Mouse (Mus musculus) megakaryocyte, adult 5-6 weeks (primary cell): ENCODE measurements around the gene Nyap1. TPM values are rescaled to one million over a fixed set of nuclear protein-coding genes. Genes with fewer than 3 reads are reported as not detected.
"Not testable (repeated sequence)": the region's sequence is repeated elsewhere in the genome, so short reads cannot be mapped to it uniquely, and the experiment has no call there.

Experiments
- ATAC-seq: 2 replicates; pipeline ENCODE4 v1.8.0; 2016; ENCODE audit warnings: mild to moderate bottlenecking, inconsistent platforms; ENCODE audit not compliant: poor library complexity, severe bottlenecking
- total RNA-seq, 2 experiments: library from RNA; stranded (forward) in 1 of 2; stranded (reverse) in 1 of 2; fragments of 153-499, 151-499 nt in 1 of 2; fragments of 221-1000, 200-1000 nt in 1 of 2; gene quantifications; 2 replicates each; pipeline versions ENCODE4 v1.2.3 to v1.2.4; 2015 to 2017

Gene Nyap1
- total RNA-seq, 2 experiments from 2014 or later: 0.27 to 0.84 TPM

- peak; percentile 93 for ATAC-seq
Observed at GRCm38 (mm10) chr5:137770709-137771108, 29.3 kb upstream of the Nyap1 start.

DNA sequence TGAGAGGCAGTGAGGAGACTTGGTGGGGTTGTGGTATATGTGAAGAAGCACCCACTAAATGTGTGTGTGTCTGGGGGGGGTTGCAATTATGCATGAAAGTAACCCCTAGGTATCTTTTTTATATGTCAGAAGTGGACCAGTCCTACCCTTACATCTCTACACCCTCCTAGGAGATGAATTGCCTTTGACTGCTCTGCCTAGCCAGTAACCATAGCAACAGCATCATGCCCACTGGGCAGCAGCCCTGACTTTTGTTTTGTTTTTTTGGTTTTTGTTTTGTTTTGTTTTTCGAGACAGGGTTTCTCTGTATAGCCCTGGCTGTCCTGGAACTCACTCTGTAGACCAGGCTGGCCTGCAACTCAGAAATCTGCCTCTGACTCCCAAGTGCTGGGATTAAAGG is 27.1 kb upstream of the Nyap1 start:
- no peak for ATAC-seq

GRCm38 (mm10) chr5:137766270-137766669 is 24.9 kb upstream of the Nyap1 start:
- ATAC-seq: no peak

DNA sequence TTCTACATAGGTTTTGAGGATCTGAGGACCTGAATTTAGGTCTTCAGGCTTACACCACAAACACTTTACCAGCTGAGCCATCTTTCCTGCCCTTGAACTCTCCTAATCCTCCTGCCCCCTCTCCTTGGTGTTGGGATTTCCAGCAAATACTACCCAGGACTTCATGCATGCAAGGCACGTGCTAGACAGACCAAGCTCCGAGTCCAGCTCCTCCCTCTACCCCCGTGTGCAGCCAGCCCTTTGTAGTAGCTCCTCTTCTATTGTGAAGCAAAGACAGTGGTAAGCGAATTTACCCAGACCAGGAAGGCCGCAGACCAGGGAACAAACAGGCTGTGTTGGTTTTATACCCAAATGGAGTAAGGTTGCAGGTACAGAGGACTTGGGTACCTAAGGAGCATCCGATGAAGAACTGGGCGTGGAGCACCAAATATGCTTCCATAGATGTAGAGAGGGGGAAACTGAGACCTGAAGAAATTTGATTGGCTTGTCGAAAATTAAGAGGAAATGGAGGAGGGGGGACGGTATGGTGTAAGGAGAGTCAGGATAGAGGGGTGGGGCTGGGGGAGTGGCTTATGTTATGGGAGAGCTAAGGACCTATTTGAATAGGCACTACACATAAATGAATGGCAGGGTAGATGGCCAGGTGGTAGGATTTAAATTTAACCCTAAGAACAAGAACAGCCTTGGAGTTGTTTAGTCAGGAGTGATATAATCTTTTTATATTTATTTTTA is 23.4 kb upstream of the Nyap1 start:
- no peak for ATAC-seq

GRCm38 (mm10) chr5:137759971-137760412 is 18.6 kb upstream of the Nyap1 start:
- ATAC-seq: peak; percentile 87

- no peak for ATAC-seq
Observed at GRCm38 (mm10) chr5:137758921-137759534, 17.6 kb upstream of the Nyap1 start.

- no peak for ATAC-seq
Observed at GRCm38 (mm10) chr5:137757887-137758286, 16.5 kb upstream of the Nyap1 start.

DNA sequence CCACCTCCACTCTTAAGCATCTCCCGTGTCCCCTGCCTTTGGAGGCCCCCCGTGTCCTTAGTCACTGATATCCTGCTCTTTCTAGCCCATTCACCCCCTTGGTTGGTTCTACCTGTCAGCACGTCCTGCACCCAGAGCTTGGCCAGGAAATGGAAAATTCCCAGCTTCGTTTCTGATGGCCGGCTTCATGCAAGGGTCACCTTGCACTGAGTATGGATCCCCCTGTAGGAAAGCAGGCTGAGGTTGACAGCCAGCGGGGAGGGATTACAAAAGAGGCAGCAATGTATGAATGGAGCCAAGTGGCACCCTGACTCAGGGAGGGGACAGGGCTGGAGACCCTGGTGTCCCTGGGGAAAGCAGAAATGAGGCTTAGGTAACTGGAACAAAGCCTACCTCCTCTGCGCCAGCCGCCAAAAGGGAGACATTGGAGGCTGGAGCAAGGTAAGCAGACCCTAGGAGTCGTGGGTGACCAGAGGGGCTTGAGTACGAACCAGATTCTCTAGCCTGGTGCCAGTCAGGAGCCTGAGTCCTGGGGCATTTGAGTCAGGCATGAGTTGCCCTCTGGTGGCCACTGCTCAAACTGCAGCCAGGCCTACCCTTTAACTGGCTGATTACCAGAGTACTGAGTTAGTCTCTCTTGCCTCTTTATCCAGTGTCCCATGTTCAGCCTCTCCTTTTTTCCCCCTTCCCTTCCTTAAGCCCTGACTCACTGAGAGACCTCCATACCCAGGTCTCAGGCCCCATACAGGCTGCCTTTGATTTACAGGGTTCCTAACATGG is 15.7 kb upstream of the Nyap1 start:
- ATAC-seq: peak; percentile 87

DNA sequence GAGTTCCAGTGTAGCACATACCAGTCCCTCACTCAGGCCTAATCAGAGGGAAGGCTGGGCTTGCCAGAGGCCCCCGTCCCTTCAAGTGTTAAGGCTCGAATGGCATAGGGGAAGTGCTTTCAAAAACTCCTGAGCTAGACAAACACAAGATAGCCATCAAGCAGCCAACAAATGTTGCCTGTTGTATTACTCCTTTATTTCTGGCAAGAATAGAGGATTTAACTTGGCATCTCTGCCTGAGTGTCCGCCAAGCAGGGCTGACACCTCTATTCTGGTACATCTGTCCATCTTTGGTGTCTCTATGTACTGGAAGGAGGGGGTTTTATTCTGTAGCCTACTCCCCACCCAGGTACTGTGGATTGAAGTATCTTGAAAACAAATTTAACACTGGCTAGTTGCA is 14.7 kb upstream of the Nyap1 start:
- ATAC-seq: no peak

DNA sequence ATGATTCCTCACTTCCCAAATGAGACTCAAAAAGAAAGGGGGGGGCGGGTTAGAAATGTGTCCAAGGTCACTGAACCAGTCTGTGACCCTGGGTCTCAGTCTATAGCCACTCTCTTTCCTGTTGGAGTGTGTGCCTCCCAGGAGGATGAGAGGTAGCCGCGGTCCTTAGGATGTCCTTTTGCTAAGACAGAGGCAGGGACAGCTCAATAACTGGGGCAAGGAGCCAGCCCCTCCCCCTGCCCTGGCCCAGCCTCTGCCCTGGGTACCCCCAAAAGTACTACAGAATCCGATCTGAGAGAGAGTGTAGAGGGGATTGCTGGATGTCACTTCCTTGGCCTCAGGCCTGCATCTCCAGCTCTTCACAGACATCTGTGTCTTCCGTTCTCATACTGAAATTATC is 14.0 kb upstream of the Nyap1 start:
- no peak for ATAC-seq

DNA sequence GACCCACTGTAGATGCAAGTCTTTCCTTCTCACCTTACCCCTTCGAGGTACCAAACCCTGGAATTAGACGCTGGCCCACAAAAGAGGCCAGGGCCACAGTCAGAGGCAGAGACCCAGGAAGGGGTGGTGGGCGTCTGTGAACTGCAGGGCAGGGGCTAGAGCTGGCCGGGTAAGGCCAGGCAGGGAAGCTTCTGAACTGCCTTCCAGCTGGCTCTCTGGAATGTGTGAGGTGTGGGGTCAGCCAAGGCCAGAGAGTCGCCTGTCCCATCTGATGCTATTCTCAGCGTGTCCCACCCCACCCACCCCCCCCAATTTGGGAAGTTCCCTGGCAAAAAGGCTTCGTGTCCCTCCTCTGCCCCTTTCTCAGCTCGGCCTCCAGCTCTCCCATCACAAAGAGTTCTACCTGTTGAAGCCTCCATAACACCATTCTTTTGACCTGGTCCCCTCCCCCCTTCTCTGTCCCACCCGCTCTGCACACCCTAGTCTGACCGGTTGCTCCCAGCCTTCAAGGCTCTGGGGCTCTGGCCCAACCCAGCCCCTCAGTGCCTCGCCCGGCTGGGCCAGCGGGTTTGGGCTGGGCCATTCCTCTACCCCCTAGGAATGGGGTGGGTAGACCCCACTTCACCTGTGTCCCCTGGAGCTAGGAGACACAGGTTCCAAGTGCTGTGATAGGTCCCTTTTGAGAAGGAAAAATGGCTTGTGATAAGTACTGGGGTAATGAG is 11.9 kb upstream of the Nyap1 start:
- ATAC-seq: no peak

GRCm38 (mm10) chr5:137751988-137752387 is 10.6 kb upstream of the Nyap1 start:
- no peak for ATAC-seq

DNA sequence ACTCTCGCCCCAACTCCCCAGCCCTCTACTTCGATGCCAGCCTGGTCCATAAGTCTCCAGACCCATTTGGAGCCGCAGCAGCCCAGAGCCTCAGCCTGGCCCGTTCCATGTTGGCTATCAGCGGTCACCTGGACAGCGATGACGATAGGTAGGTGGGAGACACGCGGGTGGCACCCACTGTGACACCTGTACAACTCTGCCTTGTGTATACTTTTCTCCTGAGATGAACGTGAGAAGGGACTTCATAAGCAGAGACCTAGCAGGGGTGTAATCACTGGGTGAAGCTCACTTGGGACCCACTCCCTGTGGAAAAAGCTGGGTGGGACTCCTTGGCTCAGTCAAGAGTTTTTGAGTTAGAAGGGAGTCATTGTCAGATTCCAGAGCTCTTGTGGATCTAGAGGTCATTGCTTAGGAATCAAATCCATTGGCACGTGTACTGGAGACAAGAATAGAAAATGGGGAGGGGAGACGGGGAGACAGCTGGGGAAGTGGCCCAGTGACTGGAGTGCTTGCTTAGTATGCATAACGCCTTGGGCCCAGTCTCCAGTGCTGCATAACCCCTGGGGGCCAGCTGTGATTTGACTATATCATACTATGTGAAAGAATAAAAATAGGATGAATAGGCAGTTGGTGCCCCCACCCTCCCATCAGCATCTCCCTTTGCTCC is 9.9 kb upstream of the Nyap1 start:
- no peak for ATAC-seq

- ATAC-seq: not testable (repeated sequence)
Observed at GRCm38 (mm10) chr5:137750212-137750611, 8.8 kb upstream of the Nyap1 start.

- ATAC-seq: peak; percentile 19
Observed at GRCm38 (mm10) chr5:137749196-137749836, 7.9 kb upstream of the Nyap1 start.

DNA sequence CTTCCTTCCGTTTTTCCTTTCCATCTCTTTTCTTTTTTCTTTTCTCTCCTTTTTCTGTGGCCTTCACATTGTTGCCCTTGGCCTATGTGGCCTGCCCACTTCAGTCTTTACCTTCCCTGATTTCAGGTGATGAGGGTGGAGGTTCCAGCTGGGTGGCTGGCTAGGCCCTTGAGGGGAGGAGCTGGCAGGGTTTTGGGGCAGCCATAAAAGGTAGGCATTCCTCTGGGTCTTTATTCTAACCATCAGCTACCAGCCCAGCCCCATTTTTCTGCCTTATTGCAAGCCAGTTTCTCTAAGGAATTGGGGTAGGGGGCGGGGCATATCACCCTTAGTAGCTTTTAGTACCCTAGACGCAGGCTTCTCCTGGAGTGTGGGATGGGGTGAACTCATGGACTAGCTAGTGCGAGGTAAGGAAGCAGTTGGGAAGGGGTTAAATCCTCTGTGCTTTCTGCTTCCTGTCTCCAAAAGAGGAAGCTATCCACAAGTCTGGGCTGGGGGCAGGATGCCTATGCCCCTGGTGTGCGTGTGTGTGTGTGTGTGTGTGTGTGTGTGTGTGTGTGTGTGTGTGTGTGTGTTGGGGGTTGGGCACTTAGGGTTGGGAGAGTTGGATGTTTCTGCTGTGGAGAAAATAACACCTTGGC is 6.8 kb upstream of the Nyap1 start:
- peak; percentile 41 for ATAC-seq

- peak; percentile 26 for ATAC-seq
Observed at GRCm38 (mm10) chr5:137747326-137747961, 6.0 kb upstream of the Nyap1 start.

GRCm38 (mm10) chr5:137746851-137747325 is 5.5 kb upstream of the Nyap1 start:
- no peak for ATAC-seq
